Mouse (Mus musculus) spleen, adult 2 months (tissue): ENCODE measurements at regions not wholly inside any gene's neighbourhood (a gene's known extent, or its start where the extent isn't known, plus 50 kb on each side); places are given as distances from the start of the nearest gene placed in this dataset.

Experiments
- CTCF ChIP-seq: fragments of 200-500 bp; IDR thresholded peaks from 2 replicates; pipeline ENCODE4 v1.5.1; 2011; ENCODE audit warnings: mild to moderate bottlenecking, inconsistent platforms; ENCODE audit not compliant: insufficient read depth, insufficient read length, insufficient replicate concordance; ENCODE audit errors: extremely low read depth
- POLR2A ChIP-seq: fragments of 200-500 bp; IDR thresholded peaks from 2 replicates; pipeline ENCODE4 v1.6.1; 2011; ENCODE audit warnings: low read depth, low read length, inconsistent platforms

DNA sequence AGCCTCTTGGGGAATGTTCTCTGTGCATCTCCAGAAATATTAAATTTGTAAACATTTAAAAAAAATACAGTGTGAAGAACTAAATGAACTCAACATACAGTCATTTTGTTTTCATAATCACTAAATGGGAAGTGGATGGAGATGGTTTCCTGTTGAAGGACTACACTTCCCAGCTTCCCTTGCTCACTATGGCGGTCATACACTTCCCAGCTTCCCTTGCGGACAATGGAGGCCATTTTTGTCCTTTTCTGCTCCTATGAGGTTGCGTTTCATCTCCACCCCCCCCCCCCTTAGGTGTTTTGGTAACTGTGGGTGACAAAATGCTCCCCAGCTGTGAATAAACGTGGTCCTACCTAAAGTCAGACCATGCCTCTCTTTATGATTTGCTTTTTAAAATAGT is 119.2 kb downstream of the Tex29 start:
- TF ChIP-seq CTCF (no peak), POLR2A (no peak)
